Comparison of ENCODE assay signal across 10 mouse cellular contexts in the genomic region with DNA sequence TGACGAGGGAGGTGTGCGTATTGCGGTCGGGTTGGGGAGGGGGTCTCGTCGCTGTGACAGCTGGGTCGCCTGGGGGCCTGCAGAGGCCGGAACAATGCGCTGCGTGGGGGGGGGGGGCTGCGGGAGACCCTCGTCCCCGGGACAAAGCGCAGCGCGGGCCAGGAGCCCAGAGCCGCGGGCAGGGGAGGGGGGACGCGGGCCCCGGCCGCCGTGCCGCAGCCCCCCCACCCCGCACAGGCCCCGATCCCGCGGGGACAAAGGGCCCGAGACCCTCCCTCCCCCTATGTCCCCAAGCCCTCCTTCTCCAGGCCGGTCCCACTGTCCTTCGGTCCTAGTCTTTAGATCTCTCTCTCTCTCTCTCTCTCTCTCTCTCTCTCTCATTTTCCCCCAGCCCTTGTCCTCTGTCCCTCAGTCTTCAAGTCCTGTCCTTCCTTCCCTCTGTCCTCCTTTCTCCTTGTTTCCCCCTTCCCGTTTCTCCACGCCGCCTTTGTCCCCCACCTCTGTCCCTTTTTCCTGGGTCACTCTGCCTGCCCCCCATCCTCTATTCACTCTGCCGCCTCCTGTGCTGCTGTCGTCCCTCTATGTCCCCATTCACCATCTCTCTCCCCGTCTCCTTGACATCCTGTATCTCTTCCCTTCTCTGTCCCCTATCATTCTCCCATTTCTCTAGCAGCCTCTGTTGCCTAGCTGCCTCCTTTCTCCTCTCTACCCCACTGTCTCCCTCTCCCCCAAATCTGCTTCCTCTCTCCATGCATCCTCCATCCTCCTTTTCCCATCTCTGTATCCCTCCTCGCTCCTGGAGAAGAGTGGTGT. TPM values are rescaled to one million over a fixed set of nuclear protein-coding genes. Genes with fewer than 3 reads are reported as not detected.
DNase-seq lines count a peak whose midpoint lies in the region; ATAC-seq and TF ChIP-seq lines count a peak whose summit lies in the region.
"Had no signal": no experiment of that assay in that cellular context is flagged by ENCODE, and none has a peak within 500 bp of the region (broad histone marks: within the 10 kb centered on the region; RNA-seq: fewer than 3 reads in every experiment).

No protein-coding gene starts in this region.

- H3K27ac ChIP-seq in left cerebral cortex, adult 2 months, result peak overlapping the region; percentile 86
- no peak overlapping the region for H3K27ac ChIP-seq in embryonic facial prominence, embryonic 15.5 days (replicated peaks)
- H3K27ac ChIP-seq in intestine, postnatal 0 days (ENCODE audit: low read depth, low read length), result no peak overlapping the region
- H3K27ac ChIP-seq in neural tube, embryonic 12.5 days, result peak overlapping the region; percentile 53; the same call in 1 of the 2 replicates

- peak overlapping the region; percentile 26; the same call in 1 of the 2 replicates for H3K9ac ChIP-seq in embryonic facial prominence, embryonic 15.5 days
- H3K9ac ChIP-seq in intestine, postnatal 0 days (ENCODE audit: low read depth, low read length), result no peak overlapping the region
- peak overlapping the region; percentile 96 for H3K9ac ChIP-seq in neural tube, embryonic 12.5 days

- 3% methylated on average over 19 of the region's 38 CpGs for whole genome bisulfite sequencing in embryonic facial prominence, embryonic 15.5 days
- 5% methylated on average over 21 of the region's 38 CpGs for WGBS in intestine, postnatal 0 days
- WGBS in neural tube, embryonic 12.5 days, result 2% methylated on average over 23 of the region's 38 CpGs

- H3K4me1 ChIP-seq in embryonic facial prominence, embryonic 15.5 days, result peaks cover 20% of the 10 kb centered on the region
- no peaks in the 10 kb centered on the region for H3K4me1 ChIP-seq in intestine, postnatal 0 days (replicated peaks; ENCODE audit: control insufficient read depth, insufficient read depth, low read length)
- H3K4me1 ChIP-seq in neural tube, embryonic 12.5 days, result peaks cover 59% of the 10 kb centered on the region

- ATAC-seq in embryonic facial prominence, embryonic 15.5 days (ENCODE audit: insufficient number of reproducible peaks, low FRiP score, low TSS enrichment, low read depth), result no peak
- no peak; the same call in 1 of the 2 replicates for ATAC-seq in intestine, postnatal 0 days
- ATAC-seq in neural tube, embryonic 12.5 days (ENCODE audit: low FRiP score, low read depth), result peak; percentile 42

- H3K36me3 ChIP-seq in embryonic facial prominence, embryonic 15.5 days, result no peaks in the 10 kb centered on the region
- no peaks in the 10 kb centered on the region for H3K36me3 ChIP-seq in intestine, postnatal 0 days (ENCODE audit: control insufficient read depth, insufficient read depth)
- no peaks in the 10 kb centered on the region for H3K36me3 ChIP-seq in neural tube, embryonic 12.5 days

- peak overlapping the region; percentile 94 for H3K4me2 ChIP-seq in embryonic facial prominence, embryonic 15.5 days (replicated peaks)
- H3K4me2 ChIP-seq in intestine, postnatal 0 days (replicated peaks; ENCODE audit: low read depth), result peak overlapping the region; percentile 98
- H3K4me2 ChIP-seq in neural tube, embryonic 12.5 days (replicated peaks), result peak overlapping the region; percentile 91

- H3K9me3 ChIP-seq in embryonic facial prominence, embryonic 15.5 days (replicated peaks), result no peaks in the 10 kb centered on the region
- no peaks in the 10 kb centered on the region for H3K9me3 ChIP-seq in intestine, postnatal 0 days (ENCODE audit: control insufficient read depth)
- H3K9me3 ChIP-seq in neural tube, embryonic 12.5 days, result no peaks in the 10 kb centered on the region

- no peak for DNase-seq in left cerebral cortex, adult 2 months (ENCODE audit: extremely low spot score in 1 of 2, low spot score in 2 of 2)
- no peak for DNase-seq in left cerebral cortex, postnatal 25 days (ENCODE audit: low spot score in 2 of 2)
- DNase-seq in adrenal gland, postnatal 14 days, result no peak
- DNase-seq in testis, postnatal 10 days (ENCODE audit: low spot score), result no peak
- no peak for DNase-seq in natural killer cell, adult 2 months (ENCODE audit: low spot score in 2 of 2)

- peak overlapping the region; percentile 59 for H3K4me3 ChIP-seq in left cerebral cortex, adult 2 months
- H3K4me3 ChIP-seq in embryonic facial prominence, embryonic 15.5 days (replicated peaks), result peak overlapping the region; percentile 67
- H3K4me3 ChIP-seq in intestine, postnatal 0 days (ENCODE audit: low read depth, low read length), result peak overlapping the region; percentile 56
- H3K4me3 ChIP-seq in neural tube, embryonic 12.5 days, result peak overlapping the region; percentile 83

- intact Hi-C loops in left cerebral cortex, adult 2 months (cut with DNase I), result no loop called here
- intact Hi-C loops in left cerebral cortex, postnatal 25 days (cut with DNase I), result loop anchor here (2.0 kb wide), 1 partner anchor 24 kb away; the partner anchor contains the start of gene Zfp428

- no peak for TF ChIP-seq CTCF in left cerebral cortex, adult 2 months (IDR thresholded peaks at IDR 0.05)
- no peak for TF ChIP-seq CTCF in intestine, postnatal 0 days (IDR thresholded peaks at IDR 0.05; ENCODE audit: low read depth)

- H3K27me3 ChIP-seq in embryonic facial prominence, embryonic 15.5 days, result peaks cover 7% of the 10 kb centered on the region; the same call in 1 of the 2 replicates
- peaks cover 26% of the 10 kb centered on the region for H3K27me3 ChIP-seq in intestine, postnatal 0 days (replicated peaks; ENCODE audit: control insufficient read depth, insufficient read depth, low read length)
- no peaks in the 10 kb centered on the region for H3K27me3 ChIP-seq in neural tube, embryonic 12.5 days (replicated peaks)

RNA-seq across cellular contexts. Expression of gene Cadm4, which starts 0.6 kb away (rescaled TPM):
- total RNA-seq in left cerebral cortex, adult 2 months (2021), result 100 to 1,000 TPM; 213 to 219 TPM
- total RNA-seq in left cerebral cortex, postnatal 25 days (2021), result 100 to 1,000 TPM; 243 to 246 TPM
- 7.5 and 8.0 TPM in 2 replicates for polyA plus RNA-seq in embryonic facial prominence, embryonic 15.5 days (2015; fragmentation: Nextera tagmentation; extraction: Ambion mirVana)
- 1.4 and 1.7 TPM in 2 replicates for polyA plus RNA-seq in intestine, postnatal 0 days (2015; fragmentation: Nextera tagmentation; extraction: Ambion mirVana)
- 42.8 and 60.0 TPM in 2 replicates for polyA plus RNA-seq in neural tube, embryonic 12.5 days (2016; fragmentation: Nextera tagmentation; extraction: Ambion mirVana)
- total RNA-seq in adrenal gland, postnatal 14 days (2021), result 5.7 and 6.4 TPM in 2 replicates

RNA-seq across cellular contexts. Expression of gene Plaur, which starts 20.1 kb away (rescaled TPM):
- 1 to 10 TPM; 1.0 to 1.1 TPM for total RNA-seq in left cerebral cortex, adult 2 months (2021)
- total RNA-seq in left cerebral cortex, postnatal 25 days (2021), result under 1 TPM; 0.71 to 0.73 TPM
- 8.8 and 12.6 TPM in 2 replicates for polyA plus RNA-seq in embryonic facial prominence, embryonic 15.5 days (2015; fragmentation: Nextera tagmentation; extraction: Ambion mirVana)
- polyA plus RNA-seq in intestine, postnatal 0 days (2015; fragmentation: Nextera tagmentation; extraction: Ambion mirVana), result 6.9 and 7.8 TPM in 2 replicates
- polyA plus RNA-seq in neural tube, embryonic 12.5 days (2016; fragmentation: Nextera tagmentation; extraction: Ambion mirVana), result 1.7 and 2.0 TPM in 2 replicates
- 5.2 and 7.9 TPM in 2 replicates for total RNA-seq in adrenal gland, postnatal 14 days (2021)
- polyA plus RNA-seq: testis, adult 2 months had no signal

RNA-seq across cellular contexts. Expression of gene Zfp428, which starts 24.4 kb away (rescaled TPM):
- total RNA-seq in left cerebral cortex, adult 2 months (2021), result 10 to 100 TPM; 45.9 to 46.0 TPM
- 10 to 100 TPM; 45.7 to 52.6 TPM for total RNA-seq in left cerebral cortex, postnatal 25 days (2021)
- 65.9 and 69.2 TPM in 2 replicates for polyA plus RNA-seq in embryonic facial prominence, embryonic 15.5 days (2015; fragmentation: Nextera tagmentation; extraction: Ambion mirVana)
- polyA plus RNA-seq in intestine, postnatal 0 days (2015; fragmentation: Nextera tagmentation; extraction: Ambion mirVana), result 11.2 and 12.8 TPM in 2 replicates
- polyA plus RNA-seq in neural tube, embryonic 12.5 days (2016; fragmentation: Nextera tagmentation; extraction: Ambion mirVana), result 172 and 176 TPM in 2 replicates
- 6.1 and 7.5 TPM in 2 replicates for total RNA-seq in adrenal gland, postnatal 14 days (2021)

RNA-seq across cellular contexts. Expression of gene AC161166.1, which starts 29.8 kb away (rescaled TPM):
- not detected for total RNA-seq in left cerebral cortex, adult 2 months (2021)
- total RNA-seq in left cerebral cortex, postnatal 25 days (2021), result not detected
- 0.62 and 0.72 TPM in 2 replicates for polyA plus RNA-seq in embryonic facial prominence, embryonic 15.5 days (2015; fragmentation: Nextera tagmentation; extraction: Ambion mirVana)
- polyA plus RNA-seq in intestine, postnatal 0 days (2015; fragmentation: Nextera tagmentation; extraction: Ambion mirVana), result 0.05 TPM in 1 of 2 replicates, not detected in the other
- polyA plus RNA-seq in neural tube, embryonic 12.5 days (2016; fragmentation: Nextera tagmentation; extraction: Ambion mirVana), result 1.2 and 1.5 TPM in 2 replicates
- not detected in 2 replicates for total RNA-seq in adrenal gland, postnatal 14 days (2021)
- total RNA-seq: layer of hippocampus, postnatal 36 days had no signal

RNA-seq across cellular contexts. Expression of gene Irgc1, which starts 30.3 kb away (rescaled TPM):
- total RNA-seq in left cerebral cortex, adult 2 months (2021), result under 1 TPM in 1 of 2 experiments, not detected in 1; 0.77 TPM
- under 1 TPM; 0.34 to 0.57 TPM for total RNA-seq in left cerebral cortex, postnatal 25 days (2021)
- 0.21 TPM in 1 of 2 replicates, not detected in the other for polyA plus RNA-seq in embryonic facial prominence, embryonic 15.5 days (2015; fragmentation: Nextera tagmentation; extraction: Ambion mirVana)
- not detected in 2 replicates for polyA plus RNA-seq in intestine, postnatal 0 days (2015; fragmentation: Nextera tagmentation; extraction: Ambion mirVana)
- polyA plus RNA-seq in neural tube, embryonic 12.5 days (2016; fragmentation: Nextera tagmentation; extraction: Ambion mirVana), result not detected in 2 replicates
- total RNA-seq in adrenal gland, postnatal 14 days (2021), result not detected in 2 replicates
- total RNA-seq: layer of hippocampus, postnatal 36 days had no signal

Comparison
In these comparisons a context has a peak if more than half of its experiments do, and no peak if none do; other contexts are left out.
1. H3K27ac ChIP-seq: peak in left cerebral cortex, adult 2 months (single experiment) and neural tube, embryonic 12.5 days (single experiment); none in embryonic facial prominence, embryonic 15.5 days (single experiment) and intestine, postnatal 0 days (single experiment).
2. RNA of gene Cadm4, which starts 0.6 kb away (total RNA-seq): 243 to 246 TPM in left cerebral cortex, postnatal 25 days and 213 to 219 TPM in left cerebral cortex, adult 2 months; 5.7 to 6.4 TPM in adrenal gland, postnatal 14 days; every median in the first group is over 10 times any median in the second.
3. Peak in every context shown above with its lines, with median percentiles within 50 percentile points of each other: H3K4me3 ChIP-seq and H3K4me2 ChIP-seq.